Mouse (Mus musculus) Patski (cell line): Measurements from ENCODE around the gene Olfml2a. TPM values are rescaled to one million over a fixed set of nuclear protein-coding genes. Genes with fewer than 3 reads are reported as not detected.

ENCODE experiments used
- ATAC-seq: fragments of 100-300 bp; one replicate; pipeline ENCODE4 v1.8.0; 2021
- CTCF ChIA-PET: fragments of 350-600 bp; sonication (Branson Sonifier 250); formaldehyde crosslinking; loops from one replicate; lab custom pipeline; 2022; ENCODE audit warnings: inconsistent platforms; lab: Charles Lee
- POLR2A ChIA-PET: fragments of 350-600 bp; sonication (Branson Sonifier 250); formaldehyde crosslinking; loops from one replicate; lab custom pipeline; 2022; ENCODE audit warnings: antibody characterized with exemption, inconsistent platforms; lab: Charles Lee
- DNase-seq: peaks from one replicate; pipeline ENCODE4 v3.0.0-alpha.2; 2011; ENCODE audit warnings: low read depth, low spot score
- H3K27me3 ChIP-seq: fragments of 371-371 bp; one replicate; pipeline ENCODE4 v1.5.1; 2021
- CTCF ChIP-seq: fragments of 100-300 bp; IDR thresholded peaks from one replicate; pipeline ENCODE4 v1.5.1; 2021
- in situ Hi-C: fragments of 300-500 bp; cut with MboI; formaldehyde crosslinking; loops from 3 replicates; pipeline ENCODE4 v1.11.1; 2018; ENCODE audit warnings: low pct_unique_long_range_greater_than_20kb, mixed read lengths
- polyA plus RNA-seq: library from polyadenylated mRNA; unstranded; gene quantifications from one replicate; pipeline ENCODE4 v1.2.3, GENCODE M21; 2021

Gene Olfml2a
- polyA plus RNA-seq, 1 experiment from 2014 or later: 0.01 TPM

DNA sequence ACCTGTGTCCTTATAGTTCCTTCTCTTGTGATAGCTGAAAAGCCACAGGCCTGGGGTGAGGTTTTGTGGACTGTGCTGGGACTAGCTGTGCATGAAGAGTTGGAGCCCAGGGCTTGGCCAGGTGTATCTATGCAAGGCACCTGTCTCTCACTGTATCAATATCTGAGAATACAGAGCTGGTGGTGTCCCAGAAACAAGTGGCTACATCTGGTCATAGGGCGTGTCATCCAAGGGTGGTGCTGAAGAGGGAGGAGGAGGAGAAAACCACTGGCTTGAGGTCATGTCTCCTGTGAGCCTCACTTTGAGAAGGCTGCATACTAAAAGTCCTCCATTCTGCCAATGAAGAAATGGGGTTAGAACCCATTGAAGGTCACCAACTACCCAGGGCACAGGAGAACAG lies 6.2 kb downstream of the Olfml2a start:
- ChIA-PET CTCF (interaction anchor here (1.9 to 2.4 kb wide), 2 partner anchors 10 to 13 kb away, joined by 5 to 8 read pairs; partner anchors contain the start of gene Nr6a1), POLR2A (no interaction called here)
- TF ChIP-seq CTCF: no peak
- no peaks in the 10 kb centered on the region for H3K27me3 ChIP-seq
- no peak for ATAC-seq
- in situ Hi-C loops: no loop called here
- no peak for DNase-seq

DNA sequence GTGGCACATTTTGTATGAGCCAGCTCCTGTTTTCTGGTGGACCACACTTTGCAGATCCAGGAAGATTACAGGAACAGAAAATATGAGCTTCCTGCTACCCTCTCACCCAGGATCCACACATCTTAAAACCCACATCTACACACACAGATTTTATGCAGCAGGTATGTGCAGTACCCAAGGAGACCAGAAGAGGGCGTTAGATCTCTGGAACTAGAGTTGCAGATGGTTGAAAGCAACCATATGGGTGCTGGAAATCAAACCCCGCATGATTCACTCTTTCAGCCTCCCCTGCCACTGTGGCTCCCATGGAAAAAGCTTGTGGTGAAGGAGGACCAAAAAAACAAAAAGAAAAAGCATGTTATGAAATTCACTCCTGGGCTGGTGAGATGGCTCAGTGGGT lies 7.3 kb downstream of the Olfml2a start:
- ATAC-seq (no peak), DNase-seq (no peak)
- in situ Hi-C loops: no loop called here
- no peaks in the 10 kb centered on the region for H3K27me3 ChIP-seq
- TF ChIP-seq CTCF: peak; percentile 49
- ChIA-PET POLR2A (no interaction called here), CTCF (interaction anchor here (0.9 to 2.4 kb wide), 3 partner anchors 11 to 42 kb away, joined by 3 to 8 read pairs (median 5); partner anchors contain the start of gene Nr6a1)

DNA sequence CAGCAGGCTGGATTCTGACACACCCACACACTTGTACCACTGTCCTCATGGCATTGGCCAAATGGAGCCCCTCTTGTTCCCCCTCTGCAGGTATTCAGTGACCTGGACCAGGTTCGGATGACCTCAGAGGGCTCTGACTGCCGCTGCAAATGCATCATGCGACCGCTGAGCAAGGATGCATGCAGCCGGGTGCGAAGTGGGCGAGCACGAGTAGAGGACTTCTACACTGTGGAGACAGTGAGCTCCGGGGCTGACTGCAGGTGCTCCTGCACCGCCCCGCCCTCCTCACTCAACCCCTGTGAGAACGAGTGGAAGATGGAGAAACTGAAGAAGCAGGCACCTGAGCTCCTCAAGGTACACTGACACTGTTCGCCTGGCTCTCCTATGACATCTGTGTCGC lies 9.6 kb downstream of the Olfml2a start:
- ChIA-PET POLR2A (no interaction called here), CTCF (interaction anchor here (1.1 kb wide), 1 partner anchor 57 kb away, joined by 6 read pairs; no protein-coding TSS in a partner anchor)
- DNase-seq (no peak), ATAC-seq (no peak)
- TF ChIP-seq CTCF: no peak
- no peaks in the 10 kb centered on the region for H3K27me3 ChIP-seq
- in situ Hi-C loops: no loop called here

DNA sequence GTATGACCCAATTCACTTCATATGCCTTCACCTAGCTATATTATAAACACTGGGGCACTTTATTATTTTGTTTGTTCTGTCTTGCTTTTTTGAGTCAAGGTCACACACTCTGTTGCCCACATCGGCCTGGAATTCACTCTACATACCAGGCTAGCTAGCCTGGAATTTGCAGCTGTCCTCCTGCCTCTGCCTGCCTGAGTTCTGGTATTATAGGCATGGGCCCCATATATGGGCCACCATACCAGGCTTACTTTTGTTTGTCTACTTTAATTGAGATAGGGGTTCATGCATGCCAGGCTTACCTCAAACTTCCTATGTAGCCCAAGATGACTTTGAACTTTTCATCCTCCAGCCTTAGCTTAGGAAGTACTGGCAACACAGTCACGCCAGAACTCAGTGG lies 10.1 kb downstream of the Olfml2a start:
- ChIA-PET POLR2A (no interaction called here), CTCF (interaction anchor here (1.1 kb wide), 1 partner anchor 56 kb away, joined by 6 read pairs; no protein-coding TSS in a partner anchor)
- H3K27me3 ChIP-seq: no peaks in the 10 kb centered on the region
- in situ Hi-C loops: no loop called here
- DNase-seq (no peak), ATAC-seq (peak; percentile 27)
- TF ChIP-seq CTCF: no peak

DNA sequence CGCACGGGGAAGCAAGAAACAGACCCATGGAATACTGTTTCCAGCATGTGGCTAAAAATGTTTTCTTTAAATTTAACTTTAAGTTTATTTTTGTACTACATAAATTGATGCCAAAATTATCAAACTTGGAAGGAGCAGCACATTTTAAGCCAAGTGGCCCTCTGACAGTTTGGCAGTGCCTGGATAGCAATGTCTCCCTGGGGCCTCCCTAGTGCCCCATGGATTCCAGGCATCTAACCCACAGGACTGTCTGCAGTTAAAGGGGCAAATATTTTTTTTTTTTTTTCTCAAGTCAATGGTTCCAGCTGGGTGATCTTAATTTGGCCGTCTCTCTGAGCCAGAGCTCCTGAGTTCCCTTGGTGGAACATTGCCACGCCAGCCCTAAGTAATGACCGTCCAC lies 11.4 kb downstream of the Olfml2a start:
- in situ Hi-C loops: no loop called here
- no peak for ATAC-seq
- DNase-seq: no peak
- ChIA-PET CTCF (interaction anchor here (0.9 kb wide), 1 partner anchor 11 kb away, joined by 3 read pairs; no protein-coding TSS in a partner anchor), POLR2A (no interaction called here)
- no peak for TF ChIP-seq CTCF
- no peaks in the 10 kb centered on the region for H3K27me3 ChIP-seq

DNA sequence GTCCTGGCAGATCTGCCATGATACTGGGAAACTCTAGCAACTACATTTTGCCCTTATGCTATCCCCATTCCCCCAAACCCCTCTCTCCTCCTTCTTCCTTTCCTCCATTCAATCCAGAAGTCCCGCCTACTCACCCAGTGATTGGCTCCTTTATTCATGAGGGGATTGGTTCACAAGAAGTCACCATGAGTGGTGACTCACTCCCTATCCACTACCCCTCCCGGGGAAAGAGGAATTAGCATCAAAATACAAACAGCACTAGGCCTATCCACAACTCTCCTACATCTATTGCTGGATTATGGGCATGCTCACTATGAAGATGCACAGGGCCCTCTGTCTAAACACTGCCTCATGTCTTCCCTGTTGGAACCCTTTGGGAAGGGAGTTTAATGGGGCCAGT lies 12.2 kb downstream of the Olfml2a start:
- ChIA-PET POLR2A (no interaction called here), CTCF (no interaction called here)
- ATAC-seq: no peak
- H3K27me3 ChIP-seq: no peaks in the 10 kb centered on the region
- no peak for TF ChIP-seq CTCF
- in situ Hi-C loops: no loop called here
- DNase-seq: no peak

DNA sequence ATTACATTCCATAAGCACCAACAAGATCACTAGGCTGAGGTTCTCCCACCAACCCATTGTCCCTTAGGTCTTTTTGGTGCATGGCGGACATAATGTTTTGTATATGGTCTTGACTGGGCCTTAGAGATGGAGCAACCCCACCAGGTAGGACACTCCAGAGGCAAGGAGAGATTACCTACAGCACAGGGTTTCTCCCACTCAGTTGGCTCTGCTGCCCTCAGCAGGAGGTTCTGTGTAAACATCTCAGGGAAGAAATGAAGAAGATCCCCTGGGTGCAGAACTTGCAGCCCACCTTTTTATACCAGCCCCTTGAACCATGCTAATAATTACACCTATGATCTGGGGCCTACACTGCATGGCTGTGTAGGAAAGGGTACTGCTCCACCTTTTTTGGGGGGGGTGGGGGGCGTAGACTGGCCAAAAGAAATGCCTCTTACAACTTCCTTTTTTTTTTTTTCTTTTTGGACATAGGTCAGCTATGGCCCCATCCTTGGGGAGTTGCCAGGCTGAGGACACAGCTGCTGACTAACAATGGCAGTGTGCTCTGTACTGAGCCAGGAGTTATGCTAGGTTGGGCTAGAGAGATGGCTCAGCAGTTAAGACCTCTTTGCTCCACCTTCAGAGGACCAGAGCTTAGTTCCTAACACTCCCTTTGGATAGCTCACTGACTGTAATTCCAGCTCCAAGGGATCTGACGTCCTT lies 12.8 kb downstream of the Olfml2a start:
- POLR2A ChIA-PET: no interaction called here
- peak; percentile 37 for ATAC-seq
- no peak for TF ChIP-seq CTCF
- no peaks in the 10 kb centered on the region for H3K27me3 ChIP-seq
- in situ Hi-C loops: no loop called here
- CTCF ChIA-PET: interaction anchor here (1.1 to 1.5 kb wide), 2 partner anchors 16 to 19 kb away, joined by 3 to 6 read pairs; no protein-coding TSS in a partner anchor
- no peak for DNase-seq

DNA sequence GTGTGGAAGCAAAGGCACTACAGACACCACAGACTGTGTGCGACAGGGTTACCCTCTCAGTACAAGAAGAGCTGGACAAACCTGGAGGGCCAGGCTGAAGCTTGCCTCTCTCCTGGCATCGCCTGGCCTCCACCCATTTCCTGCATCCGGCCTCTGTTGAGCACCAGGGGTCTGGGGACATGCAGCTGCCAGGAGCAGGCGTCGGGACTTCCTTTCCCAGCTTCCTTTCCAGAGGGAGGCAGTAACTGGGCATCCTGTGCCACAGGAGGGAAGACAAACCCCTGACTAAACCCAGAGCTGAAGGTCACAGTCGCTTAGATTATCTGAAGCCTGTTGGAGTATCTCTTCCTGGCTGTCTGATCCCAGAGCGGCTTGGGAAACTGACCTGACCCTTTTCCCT lies 15.8 kb downstream of the Olfml2a start:
- POLR2A ChIA-PET: no interaction called here
- ATAC-seq (no peak), DNase-seq (no peak)
- no peak for TF ChIP-seq CTCF
- CTCF ChIA-PET: no interaction called here
- in situ Hi-C loops: no loop called here
- H3K27me3 ChIP-seq: no peaks in the 10 kb centered on the region

DNA sequence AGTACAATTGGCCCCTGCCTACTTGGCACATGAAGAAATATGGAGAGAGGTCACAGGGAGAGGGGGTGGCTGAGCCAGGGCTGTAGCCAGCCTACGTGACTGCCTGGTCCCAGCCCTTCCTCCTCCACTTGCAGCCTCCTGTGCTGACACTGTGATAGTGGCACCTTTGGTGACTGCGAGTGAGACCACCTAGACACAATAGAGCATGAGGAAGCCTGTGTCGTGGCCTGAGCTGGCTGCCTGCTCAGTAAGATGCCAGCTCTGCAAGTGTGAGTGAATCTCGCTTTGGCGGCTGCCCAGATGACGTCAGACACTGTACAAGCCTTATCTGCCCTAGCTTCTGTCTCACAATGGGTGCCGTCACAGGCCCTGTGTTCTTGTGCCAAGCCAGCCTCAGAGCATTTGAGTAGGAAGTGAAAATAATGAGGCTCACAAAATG lies 18.5 kb downstream of the Olfml2a start:
- H3K27me3 ChIP-seq: no peaks in the 10 kb centered on the region
- no peak for TF ChIP-seq CTCF
- in situ Hi-C loops: no loop called here
- ChIA-PET POLR2A (no interaction called here), CTCF (interaction anchor here (1.3 kb wide), 1 partner anchor 11 kb away, joined by 8 read pairs; no protein-coding TSS in a partner anchor)
- no peak for DNase-seq
- peak; percentile 44 for ATAC-seq

DNA sequence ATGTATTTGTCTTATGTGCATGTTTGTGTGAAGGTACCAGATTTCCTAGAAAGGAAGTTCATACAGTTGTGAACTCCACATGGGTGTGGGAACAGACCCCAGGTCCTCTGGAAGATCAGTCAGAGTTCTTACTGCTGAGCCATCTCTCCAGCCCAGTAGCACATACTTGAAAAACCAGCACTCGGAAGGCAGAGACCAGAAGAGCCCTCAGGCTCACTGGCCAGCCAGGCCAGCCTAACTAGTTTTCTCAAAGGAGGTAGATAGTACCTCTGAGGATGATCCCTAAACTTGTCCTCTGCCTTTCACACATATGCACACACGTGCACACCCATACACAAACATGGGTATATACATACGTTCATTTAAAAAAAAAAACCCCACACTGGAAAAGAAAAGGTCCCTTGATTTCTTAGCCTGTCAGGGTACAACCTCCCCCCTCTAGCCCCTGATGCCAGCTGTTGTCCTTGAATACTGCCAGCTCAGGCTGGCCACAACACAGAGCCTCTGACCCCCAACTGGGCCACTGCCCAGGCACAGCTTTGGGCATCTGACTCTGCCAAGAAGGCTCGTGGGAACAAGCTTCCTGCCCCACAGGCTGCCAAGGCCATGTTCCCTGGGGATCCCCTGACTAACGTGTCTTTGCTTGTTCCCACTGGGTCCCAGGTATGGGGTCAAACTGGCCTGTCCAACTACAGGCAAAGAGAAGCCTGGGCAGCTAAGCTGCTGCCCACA lies 21.5 kb downstream of the Olfml2a start:
- in situ Hi-C loops: no loop called here
- TF ChIP-seq CTCF: no peak
- no peaks in the 10 kb centered on the region for H3K27me3 ChIP-seq
- ATAC-seq: no peak
- ChIA-PET POLR2A (no interaction called here), CTCF (interaction anchor here (0.9 kb wide), 1 partner anchor 10 kb away, joined by 3 read pairs; no protein-coding TSS in a partner anchor)
- no peak for DNase-seq

DNA sequence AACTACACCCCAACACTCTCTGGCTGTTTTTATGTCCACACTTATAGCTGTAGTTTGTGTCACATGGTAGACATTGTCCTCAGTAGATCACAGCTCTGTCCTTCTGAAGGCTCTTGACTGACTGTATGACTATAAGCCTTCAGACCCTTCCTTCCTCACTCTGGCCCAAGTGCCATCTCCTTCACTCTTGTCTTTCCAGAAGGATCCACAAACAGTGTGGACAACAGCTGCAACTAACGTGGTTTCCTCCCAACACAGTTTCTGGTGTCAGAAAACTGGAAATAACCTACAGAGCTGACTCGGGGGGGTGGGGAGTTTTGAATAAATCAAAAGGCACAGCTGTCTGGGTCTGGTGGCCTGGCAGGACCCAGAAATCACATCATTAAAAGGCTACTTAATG lies 24.3 kb downstream of the Olfml2a start:
- in situ Hi-C loops: no loop called here
- DNase-seq (no peak), ATAC-seq (no peak)
- POLR2A ChIA-PET: no interaction called here
- H3K27me3 ChIP-seq: no peaks in the 10 kb centered on the region
- CTCF ChIA-PET: no interaction called here
- TF ChIP-seq CTCF: no peak
